Mouse (Mus musculus) skeletal muscle tissue, adult 2 months (tissue): ENCODE results near the gene Tenm3.
A peak's percentile ranks its signal among the peaks of the same experiment; 100 is the strongest.

Experiments
- DNase-seq: peaks from one replicate; pipeline ENCODE4 v3.0.0-alpha.2; 2012; ENCODE audit warnings: low read depth, low spot score

Gene Tenm3

GRCm38 (mm10) chr8:48522536-48523123, 321.1 kb downstream of the Tenm3 start:
- no peak for DNase-seq

- DNase-seq, result no peak
Observed at GRCm38 (mm10) chr8:48522004-48522403, 321.7 kb downstream of the Tenm3 start.

GRCm38 (mm10) chr8:48517431-48517830, 326.3 kb downstream of the Tenm3 start:
- DNase-seq, result no peak

GRCm38 (mm10) chr8:48514230-48514629, 329.5 kb downstream of the Tenm3 start:
- no peak for DNase-seq

- DNase-seq, result no peak
Observed at GRCm38 (mm10) chr8:48513801-48514200, 329.9 kb downstream of the Tenm3 start.

GRCm38 (mm10) chr8:48511546-48511945, 332.2 kb downstream of the Tenm3 start:
- no peak for DNase-seq

GRCm38 (mm10) chr8:48511137-48511536, 332.6 kb downstream of the Tenm3 start:
- DNase-seq, result peak; percentile 54

GRCm38 (mm10) chr8:48508641-48509599, 334.8 kb downstream of the Tenm3 start:
- no peak for DNase-seq

- DNase-seq, result no peak
Observed at GRCm38 (mm10) chr8:48507719-48508501, 335.8 kb downstream of the Tenm3 start.

GRCm38 (mm10) chr8:48492491-48492890, 351.3 kb downstream of the Tenm3 start:
- peak; percentile 65 for DNase-seq

GRCm38 (mm10) chr8:48490635-48491165, 353.1 kb downstream of the Tenm3 start:
- no peak for DNase-seq

- no peak for DNase-seq
Observed at GRCm38 (mm10) chr8:48489936-48490634, 353.7 kb downstream of the Tenm3 start.

GRCm38 (mm10) chr8:48489417-48489816, 354.3 kb downstream of the Tenm3 start:
- DNase-seq, result no peak

- DNase-seq, result no peak
Observed at GRCm38 (mm10) chr8:48488809-48489208, 354.9 kb downstream of the Tenm3 start.

GRCm38 (mm10) chr8:48484143-48484542, 359.6 kb downstream of the Tenm3 start:
- DNase-seq, result no peak

- peak; percentile 32 for DNase-seq
Observed at GRCm38 (mm10) chr8:48481709-48482671, 361.8 kb downstream of the Tenm3 start.

GRCm38 (mm10) chr8:48477371-48477935, 366.3 kb downstream of the Tenm3 start:
- no peak for DNase-seq

GRCm38 (mm10) chr8:48476896-48477295, 366.9 kb downstream of the Tenm3 start:
- DNase-seq, result no peak

- DNase-seq, result no peak
Observed at GRCm38 (mm10) chr8:48467633-48468032, 376.1 kb downstream of the Tenm3 start.

GRCm38 (mm10) chr8:48458373-48458772, 385.4 kb downstream of the Tenm3 start:
- no peak for DNase-seq
